Mouse (Mus musculus) midbrain, postnatal 0 days (tissue): ENCODE data around the gene 4930402K13Rik. TPM values are rescaled to one million over a fixed set of nuclear protein-coding genes. Genes with fewer than 3 reads are reported as not detected.

Source experiments
- ATAC-seq: fragments of 200-750 bp; cut with Nextera tagmentation; 2 replicates; pipeline ENCODE4 v1.8.0; 2017; ENCODE audit warnings: moderate number of reproducible peaks, mild to moderate bottlenecking, moderate TSS enrichment, moderate library complexity; ENCODE audit not compliant: low FRiP score
- DNase-seq: peaks from one replicate; pipeline ENCODE4 v3.0.0-alpha.2; 2015; ENCODE audit warnings: low spot score
- H3K27ac ChIP-seq: fragments of 300-500 bp; sonication (generic); 2 replicates; pipeline ENCODE4 v1.5.1; 2014; ENCODE audit warnings: low read depth, mild to moderate bottlenecking, low read length, mixed read lengths
- H3K27me3 ChIP-seq: fragments of 300-500 bp; sonication (generic); 2 replicates; pipeline ENCODE4 v1.6.1; 2014; ENCODE audit warnings: low read length, control low read depth, mixed read lengths; ENCODE audit not compliant: insufficient read depth
- H3K36me3 ChIP-seq: fragments of 300-500 bp; sonication (generic); 2 replicates; pipeline ENCODE4 v1.6.1; 2014; ENCODE audit warnings: low read length, control low read depth, mixed read lengths; ENCODE audit not compliant: insufficient read depth
- H3K4me1 ChIP-seq: fragments of 300-500 bp; sonication (generic); 2 replicates; pipeline ENCODE4 v1.6.1; 2014; ENCODE audit warnings: mild to moderate bottlenecking, control low read depth, antibody characterized with exemption, low read length, mixed read lengths; ENCODE audit not compliant: insufficient read depth
- H3K4me2 ChIP-seq: fragments of 300-500 bp; sonication (generic); 2 replicates; pipeline ENCODE4 v1.6.1; 2014; ENCODE audit warnings: low read depth, mild to moderate bottlenecking, low read length, mixed read lengths; ENCODE audit not compliant: poor library complexity, severe bottlenecking
- H3K4me3 ChIP-seq: fragments of 300-500 bp; sonication (generic); 2 replicates; pipeline ENCODE4 v1.5.1; 2014; ENCODE audit warnings: low read depth, mild to moderate bottlenecking, low read length, moderate library complexity
- H3K9ac ChIP-seq: fragments of 300-500 bp; sonication (generic); replicated peaks from 2 replicates; pipeline ENCODE4 v1.6.1; 2014; ENCODE audit warnings: mild to moderate bottlenecking, low read length, moderate library complexity, mixed read lengths; ENCODE audit not compliant: poor library complexity, severe bottlenecking
- H3K9me3 ChIP-seq: fragments of 300-500 bp; sonication (generic); 2 replicates; pipeline ENCODE4 v1.6.1; 2016; ENCODE audit warnings: low read length, control low read depth
- CTCF ChIP-seq: IDR thresholded peaks from 2 replicates; pipeline ENCODE4 v1.5.1; 2016; ENCODE audit warnings: antibody characterized with exemption, mild to moderate bottlenecking
- WGBS: fragments of 180-500 bp; shearing (Covaris S2); extraction: QIAGEN DNeasy Blood & Tissue Kit; methylation state at CpG from one replicate; pipeline ENCODE4 v1.1.7; 2014; 5-methylcytosine and 5-hydroxymethylcytosine counted together
- polyA plus RNA-seq: library from polyadenylated mRNA; unstranded; fragments of >200 nt; fragmentation: Nextera tagmentation; extraction: Ambion mirVana; gene quantifications from 2 replicates; pipeline ENCODE4 v1.2.1, GENCODE M21; 2015
- total RNA-seq: library from RNA; depleted of rRNA; stranded (reverse); fragments of >200 nt; gene quantifications from 2 replicates; pipeline ENCODE4 v1.2.3, GENCODE M21; 2014; rRNA removed

4930402K13Rik gene
- total and polyA plus RNA-seq, 2 experiments from 2014 or later, result not detected

DNA sequence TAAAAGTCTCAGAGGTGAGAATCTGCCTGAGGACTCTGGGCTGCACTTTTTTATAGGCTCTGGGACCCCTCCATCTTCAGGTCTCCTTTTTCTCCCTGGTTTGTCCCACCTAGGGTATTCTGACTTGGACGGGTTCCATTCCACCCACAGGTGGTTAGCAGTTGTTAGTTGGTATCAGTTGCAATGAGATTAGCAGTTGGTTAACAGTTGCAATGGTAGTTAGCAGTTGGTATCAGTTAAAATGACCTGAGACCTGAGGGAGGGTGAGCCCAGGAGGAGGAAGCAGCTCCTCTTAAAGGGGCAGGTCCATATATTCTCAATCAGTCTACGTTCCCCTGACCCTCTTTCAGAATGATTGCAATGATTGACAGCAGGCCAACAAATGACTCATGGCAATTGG is 6.0 kb downstream of the 4930402K13Rik start:
- no peak for TF ChIP-seq CTCF

DNA sequence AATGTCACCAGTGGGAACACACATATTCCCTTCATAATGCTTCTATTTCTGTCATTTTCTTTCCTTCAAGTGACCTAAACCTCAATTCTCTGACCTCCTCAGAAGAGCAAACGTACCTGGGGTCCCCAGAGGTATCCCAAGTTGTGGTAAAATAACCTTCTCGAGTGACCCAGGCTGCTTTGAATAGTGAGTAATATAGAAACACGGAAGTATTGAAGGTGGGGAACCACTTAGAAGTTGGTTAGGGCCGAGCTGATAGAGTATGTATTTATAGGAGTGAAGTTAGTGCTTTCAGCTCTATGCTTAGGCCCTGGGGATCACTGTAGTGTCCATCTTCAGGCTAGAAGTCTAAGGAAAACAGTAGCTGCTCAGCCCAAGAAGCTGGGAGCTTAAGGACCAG is 20.6 kb downstream of the 4930402K13Rik start:
- no peak for TF ChIP-seq CTCF
- no peaks in the 10 kb centered on the region for H3K27me3 ChIP-seq
- ATAC-seq (no peak), DNase-seq (no peak)
- H3K36me3 ChIP-seq, result no peaks in the 10 kb centered on the region
- H3K4me2 ChIP-seq, result no peak overlapping the region
- H3K9ac ChIP-seq, result no peak overlapping the region
- H3K4me1 ChIP-seq, result no peaks in the 10 kb centered on the region
- no peak overlapping the region for H3K4me3 ChIP-seq
- H3K27ac ChIP-seq, result no peak overlapping the region
- no peaks in the 10 kb centered on the region for H3K9me3 ChIP-seq
- WGBS, result 64% methylated on average over 4 of the region's 4 CpGs

More for the DNA sequence above, 6.0 kb downstream of the 4930402K13Rik start:
- Histone ChIP-seq H3K9ac (no peak overlapping the region), H3K4me2 (no peak overlapping the region), H3K9me3 (no peaks in the 10 kb centered on the region), H3K4me1 (no peaks in the 10 kb centered on the region), H3K27me3 (no peaks in the 10 kb centered on the region), H3K27ac (no peak overlapping the region), H3K36me3 (no peaks in the 10 kb centered on the region), H3K4me3 (no peak overlapping the region)
- DNase-seq, result no peak
- no peak for ATAC-seq
- 60% methylated on average over 2 of the region's 2 CpGs for WGBS

DNA sequence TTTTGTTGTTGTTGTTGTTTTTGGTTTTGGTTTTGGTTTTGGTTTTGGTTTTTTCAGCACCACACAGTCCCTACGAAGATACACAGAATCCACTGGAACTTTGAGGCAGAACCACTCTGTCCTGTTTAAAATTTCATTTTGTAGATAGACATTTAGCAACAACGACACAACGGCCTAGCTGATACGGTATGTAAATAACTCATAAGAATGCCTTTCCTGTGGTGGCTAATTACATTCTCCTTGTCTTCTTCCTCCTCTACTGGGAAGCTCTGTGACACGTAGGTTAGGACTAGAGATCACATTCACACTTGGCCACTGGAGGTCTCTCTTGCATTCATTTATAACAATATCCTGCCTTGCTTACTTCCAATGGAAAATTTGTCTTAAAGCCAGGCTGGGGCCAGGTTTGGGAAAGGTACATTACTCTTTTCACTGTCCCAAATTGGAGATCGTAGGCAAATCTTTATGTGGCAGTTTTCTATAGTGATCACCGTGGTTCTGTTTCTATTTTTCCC is 24.0 kb downstream of the 4930402K13Rik start:
- Histone ChIP-seq H3K4me1 (no peaks in the 10 kb centered on the region), H3K4me2 (no peak overlapping the region), H3K9me3 (no peaks in the 10 kb centered on the region), H3K9ac (no peak overlapping the region), H3K4me3 (no peak overlapping the region), H3K27ac (no peak overlapping the region), H3K36me3 (no peaks in the 10 kb centered on the region), H3K27me3 (no peaks in the 10 kb centered on the region)
- ATAC-seq (no peak), DNase-seq (peak; percentile 66)
- peak; percentile 69 for TF ChIP-seq CTCF
- WGBS, result 48% methylated on average over 7 of the region's 7 CpGs

DNA sequence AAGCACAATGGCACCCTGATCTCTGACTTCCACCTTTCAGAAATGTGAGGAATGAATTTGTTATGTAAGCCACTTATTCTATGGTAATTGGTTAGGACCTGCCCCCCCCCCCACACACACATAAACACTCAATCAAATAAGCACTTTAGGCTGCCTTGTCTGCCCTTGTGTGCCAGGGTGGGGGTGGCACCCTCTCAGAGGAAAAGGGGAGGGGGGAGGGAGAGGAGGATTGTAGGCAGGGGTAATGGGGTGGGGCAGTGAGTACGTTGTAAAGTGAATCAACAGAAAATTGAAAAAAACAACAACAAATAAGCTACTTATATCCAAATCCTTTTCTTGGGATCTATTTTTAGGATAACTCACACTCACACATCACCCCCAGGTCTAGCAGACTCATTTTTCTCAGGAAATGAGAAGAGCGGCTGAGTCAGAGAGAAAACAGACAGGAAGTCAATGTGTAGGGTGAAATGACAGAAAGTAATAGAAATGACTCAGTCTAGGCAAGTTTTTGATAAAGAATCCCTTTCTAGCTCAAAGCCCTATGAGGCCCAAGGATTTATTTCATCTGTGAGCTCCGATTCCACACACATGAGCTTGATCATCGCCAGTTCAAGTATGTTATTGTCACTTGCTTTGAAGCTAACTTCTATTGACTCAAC is 35.1 kb downstream of the 4930402K13Rik start:
- no peak overlapping the region for H3K4me2 ChIP-seq
- no peak for TF ChIP-seq CTCF
- no peak overlapping the region for H3K9ac ChIP-seq
- no peaks in the 10 kb centered on the region for H3K9me3 ChIP-seq
- H3K27me3 ChIP-seq, result no peaks in the 10 kb centered on the region
- H3K27ac ChIP-seq, result no peak overlapping the region
- no peak for DNase-seq
- no peak for ATAC-seq
- 89% methylated on average over 4 of the region's 4 CpGs for WGBS
- H3K36me3 ChIP-seq, result no peaks in the 10 kb centered on the region
- H3K4me3 ChIP-seq, result no peak overlapping the region
- no peaks in the 10 kb centered on the region for H3K4me1 ChIP-seq

DNA sequence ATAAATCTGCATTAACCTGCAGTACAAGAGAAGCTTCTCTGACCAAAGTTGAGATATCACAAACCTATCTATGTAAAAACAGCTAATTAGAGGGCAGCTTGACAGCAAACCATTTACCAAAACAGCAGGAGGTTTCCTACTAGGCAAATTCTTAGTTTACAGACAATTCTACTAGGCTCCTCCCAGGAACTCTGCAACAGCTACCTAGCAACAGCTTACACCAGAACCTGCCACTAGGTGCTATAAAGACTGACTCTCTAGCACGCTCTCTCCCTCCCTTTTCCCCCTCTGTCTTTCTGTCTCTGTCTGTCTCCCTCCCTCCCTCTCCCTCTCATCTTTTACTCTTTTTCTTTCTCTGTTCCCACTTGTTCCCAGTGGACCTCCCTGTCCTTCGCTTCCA is 38.3 kb downstream of the 4930402K13Rik start:
- H3K27me3 ChIP-seq, result no peaks in the 10 kb centered on the region
- ATAC-seq (no peak), DNase-seq (peak; percentile 8)
- H3K4me1 ChIP-seq, result no peaks in the 10 kb centered on the region
- H3K36me3 ChIP-seq, result no peaks in the 10 kb centered on the region
- H3K9me3 ChIP-seq, result no peaks in the 10 kb centered on the region
- H3K9ac ChIP-seq, result no peak overlapping the region
- H3K4me3 ChIP-seq, result no peak overlapping the region
- H3K27ac ChIP-seq, result no peak overlapping the region
- WGBS, result 31% methylated on average over 2 of the region's 2 CpGs
- H3K4me2 ChIP-seq, result no peak overlapping the region
- no peak for TF ChIP-seq CTCF

Other genes starting within 250 kb of the 4930402K13Rik start
- gene Gm5751, start 230.3 kb upstream of the 4930402K13Rik start, total RNA-seq, result not detected in 2 replicates
- gene Gm5751, start 230.3 kb upstream of the 4930402K13Rik start, polyA plus RNA-seq, result not detected in 2 replicates
- 112 and 113 TPM in 2 replicates for gene B630019K06Rik, start 212.2 kb upstream of the 4930402K13Rik start, total RNA-seq
- gene B630019K06Rik, start 212.2 kb upstream of the 4930402K13Rik start, polyA plus RNA-seq, result 37.5 and 40.5 TPM in 2 replicates
- not detected in 2 replicates for gene Fthl17b, start 141.6 kb upstream of the 4930402K13Rik start, total RNA-seq
- gene Fthl17b, start 141.6 kb upstream of the 4930402K13Rik start, polyA plus RNA-seq, result not detected in 2 replicates
- gene Fthl17c, start 128.0 kb upstream of the 4930402K13Rik start, total RNA-seq, result not detected in 2 replicates
- gene Fthl17c, start 128.0 kb upstream of the 4930402K13Rik start, polyA plus RNA-seq, result not detected in 2 replicates
- not detected in 2 replicates for gene Fthl17d, start 117.8 kb upstream of the 4930402K13Rik start, total RNA-seq
- gene Fthl17d, start 117.8 kb upstream of the 4930402K13Rik start, polyA plus RNA-seq, result not detected in 2 replicates
- not detected in 2 replicates for gene Fthl17e, start 71.1 kb upstream of the 4930402K13Rik start, total RNA-seq
- gene Fthl17e, start 71.1 kb upstream of the 4930402K13Rik start, polyA plus RNA-seq, result not detected in 2 replicates
- gene Fthl17f, start 41.5 kb upstream of the 4930402K13Rik start, total RNA-seq, result not detected in 2 replicates
- gene Fthl17f, start 41.5 kb upstream of the 4930402K13Rik start, polyA plus RNA-seq, result not detected in 2 replicates
- 8.6 and 10.9 TPM in 2 replicates for gene Lancl3, start 95.3 kb downstream of the 4930402K13Rik start, total RNA-seq
- 2.6 and 3.0 TPM in 2 replicates for gene Lancl3, start 95.3 kb downstream of the 4930402K13Rik start, polyA plus RNA-seq
- gene Gm14862, start 152.3 kb downstream of the 4930402K13Rik start, total RNA-seq, result not detected in 2 replicates
- not detected in 2 replicates for gene Gm14862, start 152.3 kb downstream of the 4930402K13Rik start, polyA plus RNA-seq
- gene Xk, start 168.2 kb downstream of the 4930402K13Rik start, total RNA-seq, result 7.2 and 9.6 TPM in 2 replicates
- 3.8 and 4.6 TPM in 2 replicates for gene Xk, start 168.2 kb downstream of the 4930402K13Rik start, polyA plus RNA-seq
- not detected in 2 replicates for gene H2al1m, start 179.2 kb downstream of the 4930402K13Rik start, total RNA-seq
- not detected in 2 replicates for gene H2al1m, start 179.2 kb downstream of the 4930402K13Rik start, polyA plus RNA-seq
- not detected in 2 replicates for gene H2al1k, start 246.1 kb downstream of the 4930402K13Rik start, total RNA-seq
- gene H2al1k, start 246.1 kb downstream of the 4930402K13Rik start, polyA plus RNA-seq, result not detected in 2 replicates